ENCODE assay signal across 40 mouse cellular contexts in the genomic region with DNA sequence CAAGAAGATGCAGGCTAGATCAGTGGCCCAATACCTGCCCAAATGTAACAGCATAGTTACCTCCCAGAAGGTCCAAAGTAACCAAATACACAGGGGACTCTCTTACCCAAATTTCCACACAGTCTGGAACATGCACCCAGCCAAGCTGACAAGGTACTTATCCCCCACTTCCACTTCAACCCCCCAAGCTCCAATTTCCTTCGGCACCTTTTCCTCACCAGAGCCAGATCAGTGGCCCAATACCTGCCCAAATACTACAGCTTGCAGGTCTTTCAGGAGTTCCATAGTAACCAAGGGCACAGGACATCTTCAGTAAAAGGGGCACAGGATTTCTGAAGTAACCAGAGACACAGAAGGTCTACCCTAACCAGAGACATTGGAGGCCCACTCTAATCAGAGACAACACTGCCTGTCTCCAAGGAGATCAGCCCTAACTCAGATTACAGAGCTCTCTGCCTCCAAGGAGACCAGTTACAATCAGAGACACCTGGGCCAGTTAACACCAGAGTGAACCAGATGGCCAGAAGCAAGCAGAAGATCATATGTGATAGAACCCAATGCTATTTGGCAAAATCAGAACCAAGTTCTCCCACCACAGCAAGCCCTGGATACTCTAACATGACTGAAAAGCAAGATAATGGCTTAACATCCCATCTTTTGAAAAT. TPM values are rescaled to one million over a fixed set of nuclear protein-coding genes. Genes with fewer than 3 reads are reported as not detected.
"Had no signal": no experiment of that assay in that cellular context is flagged by ENCODE, and none has a peak within 500 bp of the region (broad histone marks: within the 10 kb centered on the region; RNA-seq: fewer than 3 reads in every experiment).

No protein-coding gene starts in this region.

RNA-seq across cellular contexts. Expression of gene Btbd35f1, which starts 31.2 kb away (rescaled TPM):
- total RNA-seq: heart, postnatal 10 days; heart, postnatal 14 days; heart, postnatal 25 days; heart, postnatal 36 days; hematopoietic stem cell, adult 5-6 weeks; hindbrain, postnatal 0 days; layer of hippocampus, adult 18-20 months; layer of hippocampus, adult 2 months; layer of hippocampus, adult 8-10 months; layer of hippocampus, postnatal 10 days; layer of hippocampus, postnatal 14 days; layer of hippocampus, postnatal 25 days; layer of hippocampus, postnatal 36 days; left cerebral cortex, adult 18-20 months had no signal
- polyA plus RNA-seq: heart, embryonic 10.5 days; heart, embryonic 11.5 days; heart, embryonic 12.5 days; heart, embryonic 13.5 days; heart, embryonic 14.5 days; heart, embryonic 15.5 days; heart, embryonic 16.5 days; heart, postnatal 0 days; hindbrain, embryonic 10.5 days; hindbrain, embryonic 11.5 days; hindbrain, embryonic 12.5 days; hindbrain, embryonic 13.5 days; hindbrain, embryonic 14.5 days; hindbrain, embryonic 15.5 days; hindbrain, embryonic 16.5 days; hindbrain, postnatal 0 days; inflammation-experienced regulatory T-cells, adult 6 months; intestine, embryonic 14.5 days; intestine, embryonic 15.5 days; intestine, embryonic 16.5 days; intestine, postnatal 0 days; kidney, adult 2 months; kidney, embryonic 14.5 days; kidney, embryonic 15.5 days; kidney, embryonic 16.5 days; kidney, postnatal 0 days; large intestine, adult 2 months had no signal

RNA-seq across cellular contexts. Expression of gene Gm5926, which starts 59.5 kb away (rescaled TPM):
- total RNA-seq: heart, postnatal 10 days; heart, postnatal 14 days; heart, postnatal 25 days; heart, postnatal 36 days; hematopoietic stem cell, adult 5-6 weeks; hindbrain, postnatal 0 days; layer of hippocampus, adult 18-20 months; layer of hippocampus, adult 2 months; layer of hippocampus, adult 8-10 months; layer of hippocampus, postnatal 10 days; layer of hippocampus, postnatal 14 days; layer of hippocampus, postnatal 25 days; layer of hippocampus, postnatal 36 days; left cerebral cortex, adult 18-20 months had no signal
- polyA plus RNA-seq: heart, embryonic 10.5 days; heart, embryonic 11.5 days; heart, embryonic 12.5 days; heart, embryonic 13.5 days; heart, embryonic 14.5 days; heart, embryonic 15.5 days; heart, embryonic 16.5 days; heart, postnatal 0 days; hindbrain, embryonic 10.5 days; hindbrain, embryonic 11.5 days; hindbrain, embryonic 12.5 days; hindbrain, embryonic 13.5 days; hindbrain, embryonic 14.5 days; hindbrain, embryonic 15.5 days; hindbrain, embryonic 16.5 days; hindbrain, postnatal 0 days; inflammation-experienced regulatory T-cells, adult 6 months; intestine, embryonic 14.5 days; intestine, embryonic 15.5 days; intestine, embryonic 16.5 days; intestine, postnatal 0 days; kidney, adult 2 months; kidney, embryonic 14.5 days; kidney, embryonic 15.5 days; kidney, embryonic 16.5 days; kidney, postnatal 0 days; large intestine, adult 2 months had no signal
